Mouse (Mus musculus) liver, adult 2 months (tissue): ENCODE measurements at regions not wholly inside any gene's neighbourhood (a gene's known extent, or its start where the extent isn't known, plus 50 kb on each side); places are given as distances from the start of the nearest gene placed in this dataset.

Experiments
- CTCF ChIP-seq: fragments of 200-500 bp; IDR thresholded peaks from 2 replicates; pipeline ENCODE4 v1.5.1; 2011; ENCODE audit warnings: low read depth, low read length, control low read depth
- POLR2A ChIP-seq: fragments of 200-500 bp; IDR thresholded peaks from 2 replicates; pipeline ENCODE4 v1.6.1; 2011; ENCODE audit warnings: low read length, control low read depth; ENCODE audit not compliant: insufficient read depth; ENCODE audit errors: extremely low read depth

DNA sequence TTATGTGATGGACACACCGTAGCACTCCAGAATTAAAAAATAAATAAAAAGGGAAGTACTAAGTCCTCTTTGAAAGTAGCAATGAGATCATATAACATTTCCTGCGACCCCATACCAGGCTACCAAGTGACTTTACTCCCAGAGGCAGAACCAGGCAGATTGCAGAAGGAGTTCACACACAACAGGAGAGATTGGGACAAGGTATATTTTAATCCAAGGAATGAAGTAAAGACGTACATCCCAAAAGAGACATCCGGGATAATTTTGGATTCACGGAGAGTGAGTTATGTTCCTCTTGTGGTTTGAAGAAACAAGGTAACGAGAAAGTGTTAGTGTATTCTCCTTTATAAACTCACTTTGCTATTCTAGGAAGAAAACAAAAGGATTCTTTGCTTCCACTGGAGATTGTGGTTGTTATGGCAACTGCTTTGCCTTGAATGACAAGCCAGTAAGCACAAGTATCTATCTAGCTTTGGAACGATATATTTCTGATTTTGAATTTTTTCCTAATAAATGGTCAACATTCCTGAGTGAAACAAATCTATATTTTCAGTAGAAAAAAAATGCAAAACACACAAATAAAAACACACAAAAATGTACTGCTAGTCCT, 444.5 kb downstream of the Kif2b start:
- TF ChIP-seq CTCF (no peak), POLR2A (no peak)
